Mouse (Mus musculus) neural tube, embryonic 12.5 days (tissue): ENCODE results near the gene Msantd2. TPM values are rescaled to one million over a fixed set of nuclear protein-coding genes. Genes with fewer than 3 reads are reported as not detected.

Experiments
- ATAC-seq: fragments of 200-750 bp; cut with Nextera tagmentation; 2 replicates; pipeline ENCODE4 v1.8.0; 2017; ENCODE audit warnings: low read depth, mild to moderate bottlenecking, moderate TSS enrichment, moderate library complexity; ENCODE audit not compliant: low FRiP score
- H3K27ac ChIP-seq: fragments of 300-500 bp; sonication (generic); 2 replicates; pipeline ENCODE4 v1.5.1; 2016
- H3K27me3 ChIP-seq: fragments of 300-500 bp; sonication (generic); replicated peaks from 2 replicates; pipeline ENCODE4 v1.6.1; 2016; ENCODE audit warnings: mild to moderate bottlenecking
- H3K36me3 ChIP-seq: fragments of 300-500 bp; sonication (generic); 2 replicates; pipeline ENCODE4 v1.6.1; 2016; ENCODE audit warnings: mild to moderate bottlenecking
- H3K4me1 ChIP-seq: fragments of 300-500 bp; sonication (generic); 2 replicates; pipeline ENCODE4 v1.6.1; 2016
- H3K4me2 ChIP-seq: fragments of 300-500 bp; sonication (generic); replicated peaks from 2 replicates; pipeline ENCODE4 v1.6.1; 2016; ENCODE audit warnings: mild to moderate bottlenecking
- H3K4me3 ChIP-seq: fragments of 300-500 bp; sonication (generic); 2 replicates; pipeline ENCODE4 v1.5.1; 2016
- H3K9ac ChIP-seq: fragments of 300-500 bp; sonication (generic); 2 replicates; pipeline ENCODE4 v1.6.1; 2016; ENCODE audit warnings: mild to moderate bottlenecking
- H3K9me3 ChIP-seq: fragments of 300-500 bp; sonication (generic); 2 replicates; pipeline ENCODE4 v1.6.1; 2016; ENCODE audit warnings: mild to moderate bottlenecking
- WGBS: fragments of 180-500 bp; shearing (Covaris S2); methylation state at CpG from one replicate; pipeline ENCODE4 v1.1.7; 2016; 5-methylcytosine and 5-hydroxymethylcytosine counted together
- polyA plus RNA-seq: library from polyadenylated mRNA; unstranded; fragments of >200 nt; fragmentation: Nextera tagmentation; extraction: Ambion mirVana; gene quantifications from 2 replicates; pipeline ENCODE4 v1.2.1, GENCODE M21; 2016

The Msantd2 gene
- polyA plus RNA-seq, 1 experiment from 2014 or later = 49.4 TPM

- whole genome bisulfite sequencing = 78% methylated on average over 4 of the region's 4 CpGs
- peaks cover 7% of the 10 kb centered on the region for H3K27me3 ChIP-seq
- no peak overlapping the region for H3K4me2 ChIP-seq
Observed at GRCm38 (mm10) chr9:37536851-37537250, 47.7 kb downstream of the Msantd2 start.

GRCm38 (mm10) chr9:37537658-37538250, 48.6 kb downstream of the Msantd2 start:
- WGBS = 79% methylated on average over 5 of the region's 5 CpGs
- ATAC-seq = no peak

More at GRCm38 (mm10) chr9:37536851-37537250, 47.7 kb downstream of the Msantd2 start:
- H3K9ac ChIP-seq = no peak overlapping the region
- H3K4me3 ChIP-seq = no peak overlapping the region
- H3K9me3 ChIP-seq = no peaks in the 10 kb centered on the region
- H3K27ac ChIP-seq = no peak overlapping the region
- H3K36me3 ChIP-seq = 0 out of 2 replicates have a peak, but pooled peaks cover 2% of the 10 kb centered on the region
- no peaks in the 10 kb centered on the region for H3K4me1 ChIP-seq
- ATAC-seq = no peak

DNA sequence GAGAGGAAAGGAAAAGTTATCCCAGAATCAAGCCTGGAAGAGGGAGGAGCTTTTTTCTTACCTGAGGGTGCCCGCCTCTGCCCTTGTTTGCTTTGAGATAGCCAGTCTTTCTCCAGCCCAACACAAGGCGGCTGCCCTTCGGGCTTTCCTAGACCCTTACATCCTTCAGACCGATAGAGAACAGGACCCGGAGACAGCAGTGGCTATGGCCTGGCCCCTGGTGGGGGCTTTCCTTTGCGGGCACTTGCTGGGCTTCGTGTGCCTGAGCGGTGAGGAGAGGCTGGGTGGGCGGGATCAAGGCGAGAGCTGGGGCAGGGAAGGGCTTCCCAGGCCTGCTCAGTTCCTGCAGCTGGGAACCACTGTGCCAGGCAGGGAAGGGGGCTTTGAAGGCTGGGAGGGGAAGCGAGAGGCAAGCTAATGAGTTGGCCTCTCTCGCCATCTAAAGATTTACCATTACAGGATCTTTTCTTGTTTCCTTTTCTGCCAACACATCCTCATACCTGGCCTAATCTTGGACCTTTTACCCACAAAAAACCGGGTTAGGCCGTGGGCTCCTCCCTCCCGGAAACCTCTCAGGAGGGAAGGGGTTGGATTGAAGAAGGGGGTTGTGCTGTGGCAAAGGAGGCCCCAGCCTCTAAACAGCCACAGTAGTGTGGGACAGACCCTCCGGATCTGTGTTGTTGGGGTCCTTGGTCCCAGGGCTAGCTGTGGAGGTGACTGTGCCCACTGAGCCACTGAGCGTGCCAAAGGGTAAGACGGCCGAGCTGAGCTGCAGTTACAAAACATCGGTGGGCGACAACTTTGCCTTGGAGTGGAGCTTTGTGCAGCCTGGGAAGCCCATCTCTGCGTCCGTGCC, 50.3 kb downstream of the Msantd2 start, which contains the start of gene Vsig2:
Vsig2 (plus strand) TSS at position 86 of the 856 bp plus-strand sequence.
- Histone ChIP-seq H3K4me3 (no peak within 1 kb of the TSS), H3K9me3 (no peaks in the 10 kb centered on the region), H3K27ac (no peak within 1 kb of the TSS), H3K4me2 (no peak within 1 kb of the TSS), H3K9ac (no peak within 1 kb of the TSS), H3K36me3 (0 out of 2 replicates have a peak, but pooled peaks cover 2% of the 10 kb centered on the region), H3K4me1 (no peaks in the 10 kb centered on the region), H3K27me3 (peaks cover 11% of the 10 kb centered on the region)
- WGBS = 45% methylated on average over 23 of the region's 23 CpGs
- 0 out of 2 replicates have a peak, but pooled peaks have one; percentile 22 for ATAC-seq

More at GRCm38 (mm10) chr9:37537658-37538250, 48.6 kb downstream of the Msantd2 start:
- Histone ChIP-seq H3K9ac (no peak overlapping the region), H3K27ac (no peak overlapping the region), H3K9me3 (no peaks in the 10 kb centered on the region), H3K4me1 (no peaks in the 10 kb centered on the region), H3K36me3 (0 out of 2 replicates have a peak, but pooled peaks cover 2% of the 10 kb centered on the region), H3K4me2 (no peak overlapping the region), H3K4me3 (no peak overlapping the region), H3K27me3 (0 out of 2 replicates have a peak, but pooled peaks cover 3% of the 10 kb centered on the region)

DNA sequence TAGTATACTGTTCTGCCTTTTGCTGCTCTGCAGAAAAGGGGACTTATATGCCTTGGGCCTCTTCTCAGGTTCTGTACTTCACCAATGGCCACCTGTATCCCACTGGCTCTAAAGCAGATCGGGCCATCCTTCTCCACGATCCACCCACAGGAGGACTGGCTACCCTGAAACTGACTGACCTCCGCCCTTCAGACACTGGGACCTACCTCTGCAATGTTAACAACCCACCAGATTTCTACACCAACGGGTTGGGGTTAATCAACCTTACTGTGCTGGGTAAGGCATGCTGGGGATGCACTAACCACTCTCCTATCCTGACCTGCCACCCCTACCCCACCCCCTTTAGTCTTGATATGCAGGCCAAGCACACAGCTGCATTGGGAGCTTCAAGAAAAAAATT, 51.1 kb downstream of the Msantd2 start:
- H3K9ac ChIP-seq = no peak overlapping the region
- ATAC-seq = no peak
- H3K27ac ChIP-seq = no peak overlapping the region
- no peak overlapping the region for H3K4me3 ChIP-seq
- no peaks in the 10 kb centered on the region for H3K9me3 ChIP-seq
- H3K36me3 ChIP-seq = 0 out of 2 replicates have a peak, but pooled peaks cover 2% of the 10 kb centered on the region
- H3K4me1 ChIP-seq = peaks cover 5% of the 10 kb centered on the region
- WGBS = 84% methylated on average over 4 of the region's 4 CpGs
- no peak overlapping the region for H3K4me2 ChIP-seq
- H3K27me3 ChIP-seq = peaks cover 20% of the 10 kb centered on the region

GRCm38 (mm10) chr9:37540701-37541575, 51.8 kb downstream of the Msantd2 start:
- no peak for ATAC-seq
- peaks cover 6% of the 10 kb centered on the region for H3K4me1 ChIP-seq
- no peaks in the 10 kb centered on the region for H3K9me3 ChIP-seq
- no peak overlapping the region for H3K27ac ChIP-seq
- H3K9ac ChIP-seq = no peak overlapping the region
- WGBS = 81% methylated on average over 6 of the region's 6 CpGs
- peaks cover 27% of the 10 kb centered on the region for H3K27me3 ChIP-seq
- no peak overlapping the region for H3K4me2 ChIP-seq
- 0 out of 2 replicates have a peak, but pooled peaks cover 2% of the 10 kb centered on the region for H3K36me3 ChIP-seq
- H3K4me3 ChIP-seq = no peak overlapping the region

DNA sequence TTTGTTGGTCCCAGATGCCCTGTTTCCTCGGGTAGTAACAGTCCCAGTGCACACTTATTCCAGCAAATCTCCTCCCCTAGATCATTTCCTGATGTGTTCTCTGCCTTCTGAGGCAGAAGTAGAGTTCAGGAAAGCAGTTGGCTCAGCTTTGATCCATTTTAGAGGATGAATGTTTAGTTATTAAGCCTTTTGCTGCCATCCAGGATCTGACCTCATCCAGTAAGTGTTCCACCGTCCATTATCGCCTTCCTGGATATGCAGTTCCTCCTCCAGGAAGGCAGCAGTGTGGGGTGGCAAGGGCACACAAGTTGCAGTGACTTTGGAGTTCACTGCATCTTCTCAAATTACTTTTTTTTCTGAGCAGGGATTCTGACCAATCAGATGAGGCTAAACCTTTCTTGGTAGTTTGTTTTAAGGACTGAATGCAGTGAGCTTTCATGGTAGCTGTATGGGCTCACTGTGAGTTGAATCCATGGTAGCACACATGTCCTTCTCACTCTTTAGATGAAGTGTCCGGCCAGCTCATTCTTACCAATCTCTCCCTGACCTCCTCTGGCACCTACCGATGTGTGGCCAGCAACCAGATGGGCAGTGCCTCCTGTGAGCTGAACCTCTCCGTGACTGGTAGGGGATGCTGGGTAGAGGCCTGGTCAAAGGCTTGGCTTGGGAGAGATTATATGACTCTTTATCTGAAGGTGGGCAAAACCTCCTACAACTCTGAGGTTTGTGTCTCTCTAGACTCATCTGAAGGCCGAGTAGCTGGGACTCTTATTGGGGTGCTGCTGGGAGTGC, 52.9 kb downstream of the Msantd2 start:
- H3K4me1 ChIP-seq = peaks cover 6% of the 10 kb centered on the region
- H3K9ac ChIP-seq = no peak overlapping the region
- H3K36me3 ChIP-seq = 0 out of 2 replicates have a peak, but pooled peaks cover 2% of the 10 kb centered on the region
- no peak overlapping the region for H3K4me3 ChIP-seq
- H3K27me3 ChIP-seq = peaks cover 34% of the 10 kb centered on the region
- WGBS = 72% methylated on average over 7 of the region's 7 CpGs
- ATAC-seq = no peak
- H3K9me3 ChIP-seq = no peaks in the 10 kb centered on the region
- no peak overlapping the region for H3K4me2 ChIP-seq
- no peak overlapping the region for H3K27ac ChIP-seq

GRCm38 (mm10) chr9:37543869-37544440, 54.8 kb downstream of the Msantd2 start:
- no peaks in the 10 kb centered on the region for H3K9me3 ChIP-seq
- peak overlapping the region; percentile 53 for H3K4me2 ChIP-seq
- H3K4me1 ChIP-seq = peaks cover 6% of the 10 kb centered on the region
- peaks cover 48% of the 10 kb centered on the region for H3K27me3 ChIP-seq
- H3K4me3 ChIP-seq = no peak overlapping the region; the same call in 1 of the 2 replicates
- ATAC-seq = no peak
- H3K9ac ChIP-seq = 0 out of 2 replicates have a peak overlapping the region, but pooled peaks have one; percentile 3
- 24% methylated on average over 12 of the region's 12 CpGs for WGBS
- no peak overlapping the region for H3K27ac ChIP-seq
- H3K36me3 ChIP-seq = no peaks in the 10 kb centered on the region

DNA sequence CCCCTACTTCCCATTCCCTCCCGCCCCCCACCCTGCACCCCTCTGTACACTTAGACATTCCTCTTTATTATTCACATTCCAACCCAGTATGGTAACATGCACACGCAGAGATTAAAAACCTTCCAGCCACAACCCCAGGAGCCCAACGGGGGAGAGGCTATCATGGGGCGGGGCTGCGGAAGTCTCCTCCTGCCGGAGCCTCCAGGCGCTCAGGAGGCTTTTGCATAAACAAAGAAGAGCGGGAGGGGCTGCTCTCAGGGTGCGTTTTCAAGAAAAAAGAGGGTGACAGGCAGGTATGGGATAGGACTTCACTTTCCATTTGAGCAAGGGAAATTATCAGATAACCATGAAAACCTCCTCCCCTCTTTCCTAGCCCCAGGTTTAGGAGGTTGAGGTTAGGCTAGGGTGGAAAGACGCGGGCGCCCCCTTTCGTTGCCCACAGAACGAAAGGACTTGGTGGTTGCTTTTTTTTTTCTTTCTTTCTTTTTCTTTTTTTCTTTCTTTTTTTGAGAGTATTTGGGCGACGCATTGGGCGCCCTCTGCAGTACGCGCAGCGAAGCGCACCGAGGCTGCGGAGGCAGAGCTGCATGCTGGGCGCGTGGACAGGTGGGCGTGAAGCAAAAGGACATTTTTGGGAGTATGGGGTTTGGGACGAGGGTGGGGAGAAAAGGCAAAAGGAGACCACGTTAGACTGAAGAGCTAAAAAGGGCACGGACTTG, 55.5 kb downstream of the Msantd2 start:
- H3K9ac ChIP-seq = 0 out of 2 replicates have a peak overlapping the region, but pooled peaks have one; percentile 3
- peak overlapping the region; percentile 13 for H3K4me3 ChIP-seq
- no peak overlapping the region for H3K27ac ChIP-seq
- no peaks in the 10 kb centered on the region for H3K9me3 ChIP-seq
- peaks cover 53% of the 10 kb centered on the region for H3K27me3 ChIP-seq
- peaks cover 6% of the 10 kb centered on the region for H3K4me1 ChIP-seq
- H3K36me3 ChIP-seq = no peaks in the 10 kb centered on the region
- WGBS = under 1% methylated on average over 29 of the region's 29 CpGs
- peak overlapping the region; percentile 53 for H3K4me2 ChIP-seq
- peak; percentile 51 for ATAC-seq

DNA sequence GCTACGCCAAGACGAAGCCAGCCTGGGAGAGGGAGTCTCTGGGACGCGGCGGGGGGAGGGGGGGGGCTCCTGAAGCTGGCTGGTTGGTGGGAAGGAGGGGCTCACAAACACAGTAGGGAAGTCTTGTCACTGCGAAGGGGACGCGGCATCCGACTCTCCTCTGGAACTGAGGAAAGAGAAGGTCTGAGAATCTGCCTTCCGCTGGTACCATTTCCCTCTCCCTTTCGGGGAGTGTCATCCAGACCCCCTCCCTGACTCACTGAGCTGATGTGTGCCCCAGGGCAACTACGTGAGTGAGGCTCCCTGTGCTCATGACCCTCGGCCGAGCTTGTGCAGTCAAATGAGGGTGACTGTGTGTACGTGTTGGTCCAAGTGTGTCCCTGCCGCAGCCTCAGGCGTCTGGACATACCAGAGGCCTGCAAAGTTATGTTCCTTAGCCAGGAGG, 56.1 kb downstream of the Msantd2 start:
- no peaks in the 10 kb centered on the region for H3K9me3 ChIP-seq
- 7% methylated on average over 17 of the region's 17 CpGs for WGBS
- H3K27me3 ChIP-seq = peaks cover 59% of the 10 kb centered on the region
- H3K4me3 ChIP-seq = peak overlapping the region; percentile 13
- peak; percentile 62 for ATAC-seq
- H3K4me2 ChIP-seq = peak overlapping the region; percentile 53
- H3K4me1 ChIP-seq = peaks cover 6% of the 10 kb centered on the region
- no peak overlapping the region for H3K9ac ChIP-seq
- no peak overlapping the region for H3K27ac ChIP-seq
- H3K36me3 ChIP-seq = no peaks in the 10 kb centered on the region

DNA sequence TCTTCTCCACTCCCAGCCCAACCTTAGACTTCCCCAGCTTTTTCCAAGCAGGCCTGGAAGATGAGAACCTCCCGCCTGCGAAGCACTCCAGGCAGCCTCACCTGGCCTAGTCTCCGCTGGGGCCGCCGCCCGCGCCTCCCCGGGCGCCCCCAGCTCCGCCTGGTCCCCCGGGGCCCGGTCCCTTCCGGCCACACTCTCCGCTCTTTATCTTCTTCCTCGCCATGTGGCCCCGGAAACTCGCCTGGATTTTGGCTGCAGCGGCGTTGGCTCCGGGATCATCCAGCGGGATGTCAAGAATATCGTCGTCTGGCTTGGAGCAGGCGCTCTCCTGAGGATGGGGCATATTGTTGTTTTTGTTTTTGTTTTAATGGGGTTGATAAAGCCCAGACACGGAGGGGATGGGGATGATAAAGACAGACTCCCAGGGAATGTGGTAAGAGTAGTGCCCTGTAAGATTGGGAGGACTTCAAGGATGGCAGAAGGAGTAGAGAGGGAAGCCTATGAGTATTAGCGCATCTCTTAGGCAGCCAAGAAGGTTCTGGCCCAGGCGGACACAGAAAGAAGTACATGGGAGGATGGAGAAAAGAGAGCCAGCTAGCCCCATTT, 56.8 kb downstream of the Msantd2 start:
- H3K27ac ChIP-seq = no peak overlapping the region
- H3K27me3 ChIP-seq = peaks cover 67% of the 10 kb centered on the region
- 8% methylated on average over 27 of the region's 27 CpGs for WGBS
- no peaks in the 10 kb centered on the region for H3K9me3 ChIP-seq
- H3K4me2 ChIP-seq = peak overlapping the region; percentile 53
- no peaks in the 10 kb centered on the region for H3K36me3 ChIP-seq
- no peak overlapping the region for H3K9ac ChIP-seq
- no peak overlapping the region for H3K4me3 ChIP-seq
- ATAC-seq = no peak; the same call in 1 of the 2 replicates
- peaks cover 6% of the 10 kb centered on the region for H3K4me1 ChIP-seq
